Mouse (Mus musculus) heart, postnatal 14 days (tissue): Measurements from ENCODE around the gene Tchp. TPM values are rescaled to one million over a fixed set of nuclear protein-coding genes. Genes with fewer than 3 reads are reported as not detected.

Source experiments
- DNase-seq, 2 experiments: peaks; one replicate each; pipeline ENCODE4 v3.0.0; 2021 to 2022
- intact Hi-C: fragments of 180-260 bp; cut with DNase I; formaldehyde crosslinking; loops from one replicate; pipeline ENCODE4 v1.15.1; 2025
- total RNA-seq, 2 experiments: library from RNA; stranded (reverse); gene quantifications; 2 replicates each; pipeline ENCODE4 v1.2.3; 2021

Gene Tchp
- total RNA-seq, 2 experiments from 2014 or later, result 4.7 to 5.3 TPM

DNA sequence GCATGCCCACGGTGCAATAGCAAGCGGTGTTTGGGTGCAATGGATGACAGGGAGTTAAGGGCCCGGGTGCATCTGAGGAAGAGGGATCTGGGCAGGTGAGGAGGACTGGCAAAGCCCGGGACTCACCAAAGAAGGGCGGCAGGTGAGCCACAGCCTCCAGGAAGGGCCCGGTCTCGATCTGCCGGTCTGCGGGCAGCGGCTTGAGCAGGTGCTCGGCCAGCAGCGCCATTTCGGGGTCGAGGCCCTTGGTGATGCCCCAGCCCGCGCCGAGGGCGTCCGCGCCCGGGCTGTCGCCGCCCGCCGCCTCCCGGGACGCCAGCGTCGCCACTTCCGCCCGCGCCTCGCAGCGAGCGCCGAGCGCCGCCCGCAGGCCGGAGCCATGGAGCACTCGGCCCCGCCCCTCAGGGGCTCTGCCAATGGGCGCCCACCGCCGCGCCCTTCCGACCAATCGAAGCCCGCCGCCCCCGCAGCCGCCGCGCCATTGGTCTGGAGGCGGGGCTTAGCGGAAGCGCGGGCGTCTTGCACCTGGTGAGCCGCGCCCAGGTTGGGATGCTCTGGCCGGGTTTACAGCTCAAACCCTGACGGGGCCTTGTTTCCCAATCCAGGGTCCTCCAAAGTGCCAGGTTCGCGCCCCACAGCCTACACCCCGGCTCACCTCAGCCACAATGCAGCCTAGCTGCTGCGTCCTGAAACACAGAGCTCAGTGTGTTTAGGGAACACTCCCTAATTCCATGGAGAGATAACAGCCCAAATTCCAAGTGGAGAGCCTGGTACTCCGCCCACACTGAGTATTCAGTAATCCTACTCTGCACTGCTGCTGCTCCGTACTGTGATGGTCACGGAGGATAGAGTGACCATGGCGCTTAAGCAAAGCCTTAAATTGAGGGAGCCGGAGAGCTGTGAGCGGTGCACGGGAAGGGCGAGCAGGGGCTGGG, 16.7 kb upstream of the Tchp start, which contains the start of gene Gltp:
Gene Gltp, minus strand, starts transcription at position 352 of the 935 bp plus-strand sequence.
- intact Hi-C loops, result loop anchor here (2.0 kb wide), 1 partner anchor 22 kb away; no protein-coding TSS in a partner anchor
- DNase-seq, result peak; percentile 95 to 97

DNA sequence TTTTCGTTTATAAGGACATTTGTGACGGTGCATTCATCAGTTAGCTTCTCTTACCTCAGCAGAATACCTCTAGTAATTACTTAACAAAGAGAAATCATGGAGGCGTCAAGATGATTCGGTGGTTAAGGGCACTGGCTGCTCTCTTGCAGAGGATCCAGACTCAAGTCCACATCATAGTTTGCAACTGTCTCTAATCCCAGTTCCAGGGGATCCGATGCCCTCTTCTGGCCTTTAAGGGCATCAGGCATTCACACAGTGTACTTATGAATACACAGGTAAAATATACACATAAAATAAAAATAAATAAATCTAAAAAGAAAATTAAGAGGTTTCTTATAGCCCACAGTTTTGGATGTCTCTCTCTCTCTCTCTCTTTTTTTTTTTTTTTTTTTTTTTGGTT, 11.8 kb upstream of the Tchp start:
- intact Hi-C loops, result no loop called here
- DNase-seq, result no peak

DNA sequence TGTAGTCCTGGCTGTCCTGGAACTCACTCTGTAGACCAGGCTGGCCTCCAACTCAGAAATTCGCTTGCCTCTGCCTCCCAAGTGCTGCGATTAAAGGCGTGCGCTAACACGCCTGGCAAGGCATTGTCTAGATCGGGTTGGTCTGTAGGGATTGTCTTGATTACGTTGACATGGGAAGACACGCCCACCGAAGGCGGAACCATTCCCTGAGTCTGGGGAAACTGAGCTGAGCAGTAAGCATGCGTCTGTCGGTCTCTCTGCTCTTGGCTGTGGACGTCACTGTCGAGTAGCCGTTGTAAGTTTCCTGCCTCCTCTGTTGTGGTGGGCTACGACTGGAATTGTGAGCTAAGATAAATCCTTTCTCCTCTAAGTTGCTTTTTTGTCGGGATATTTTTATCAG, 10.6 kb upstream of the Tchp start:
- no peak for DNase-seq
- intact Hi-C loops, result no loop called here

DNA sequence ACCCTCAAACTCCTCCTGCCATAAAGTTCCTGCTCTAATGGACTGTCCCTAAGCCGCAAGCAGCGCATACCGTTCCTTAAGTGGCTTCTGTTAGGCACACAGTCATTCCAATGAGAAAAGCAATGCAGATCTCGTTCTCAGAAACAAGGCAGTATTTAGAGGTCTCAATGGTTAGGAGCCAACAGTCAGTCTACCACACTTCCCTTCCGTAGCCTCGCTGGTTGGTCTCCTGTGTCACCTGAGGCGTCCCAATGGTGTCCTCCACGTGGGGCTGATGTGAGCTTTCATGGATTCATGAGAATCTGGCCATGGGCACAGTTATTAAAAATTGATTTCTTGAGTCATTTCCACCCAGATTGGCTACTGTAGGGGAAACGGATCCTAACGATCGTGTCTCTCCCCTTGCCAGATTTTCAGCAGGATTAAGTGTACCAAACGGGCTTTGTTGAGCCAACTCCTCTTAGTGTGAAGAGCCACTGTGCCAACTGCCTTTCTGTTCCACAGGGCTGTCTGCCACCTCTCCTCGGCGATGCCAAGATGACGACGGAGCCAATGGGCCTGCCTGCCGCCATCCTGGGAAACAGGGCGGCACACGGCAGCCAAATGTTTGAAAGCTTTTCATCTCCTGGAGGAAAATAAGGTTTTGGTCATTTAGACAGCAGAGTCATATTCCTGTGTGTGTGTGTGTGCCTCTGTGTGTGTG, 9.4 kb upstream of the Tchp start:
- peak; percentile 49 to 64 for DNase-seq
- intact Hi-C loops, result no loop called here

DNA sequence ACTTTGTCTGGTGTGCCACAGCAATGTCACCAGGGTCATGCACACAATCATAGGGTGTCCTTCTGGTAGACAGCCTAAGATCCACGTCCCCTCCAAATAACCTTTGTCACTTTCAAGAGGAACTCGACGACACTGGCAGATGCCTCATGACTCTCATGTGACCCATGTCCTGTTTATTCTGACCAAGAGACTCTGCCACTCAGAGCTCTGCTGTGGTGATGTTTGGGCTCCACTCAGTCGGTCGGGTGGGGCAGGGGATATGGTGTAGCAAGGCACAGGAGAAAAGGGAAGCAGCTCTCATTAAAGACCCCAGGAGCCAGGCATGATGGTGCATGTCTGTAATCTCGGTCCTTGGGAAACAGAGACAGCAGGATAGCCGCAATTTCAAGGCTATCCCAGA, 8.5 kb upstream of the Tchp start:
- intact Hi-C loops, result no loop called here
- no peak for DNase-seq

DNA sequence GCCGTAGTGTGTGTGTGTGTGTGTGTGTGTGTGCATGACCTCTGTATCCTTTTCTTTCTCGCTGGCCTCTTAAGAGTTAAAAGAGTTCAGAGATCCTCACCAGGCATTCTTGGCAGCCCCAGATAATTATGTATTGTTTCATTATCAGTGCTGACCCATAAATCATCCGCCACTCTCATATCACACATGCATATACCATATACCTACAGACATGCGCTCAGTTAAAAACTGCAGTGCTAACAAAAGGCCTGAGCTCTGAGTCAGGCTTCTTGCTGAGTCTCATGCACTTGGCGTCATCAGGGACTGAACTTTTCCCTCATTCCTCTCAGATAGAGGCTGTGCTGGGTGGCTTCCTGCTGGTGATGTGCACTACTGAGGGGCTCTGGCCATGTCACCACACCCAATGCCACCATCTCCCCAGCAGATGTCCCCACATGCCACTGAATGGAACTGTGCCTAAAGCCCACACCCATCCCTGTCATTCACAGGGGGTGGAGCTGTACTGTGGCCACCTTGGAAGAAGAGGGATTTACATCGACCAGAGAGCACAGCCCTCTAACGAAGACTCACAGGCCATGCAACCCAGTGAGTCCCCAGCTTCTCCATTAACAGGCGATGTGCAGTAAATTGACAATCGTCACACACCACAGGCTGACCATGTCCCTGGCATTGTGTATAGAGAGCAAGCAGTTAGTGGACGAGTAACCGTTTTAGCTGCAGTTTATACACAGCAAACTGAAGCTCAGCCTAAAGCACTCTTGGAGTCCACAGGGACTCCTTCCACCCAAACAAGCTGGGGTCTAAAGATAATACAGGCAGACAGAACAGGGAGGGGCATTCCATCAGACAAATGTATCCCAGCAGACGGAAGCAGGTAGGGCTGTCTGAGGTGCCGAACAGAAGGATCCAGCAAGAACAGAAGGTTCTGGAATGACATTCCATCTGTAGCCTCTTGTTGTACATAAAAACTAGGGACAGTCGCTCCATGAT, 4.9 kb upstream of the Tchp start:
- peak in 1 of 2 experiments; percentile 38 for DNase-seq
- intact Hi-C loops, result no loop called here

DNA sequence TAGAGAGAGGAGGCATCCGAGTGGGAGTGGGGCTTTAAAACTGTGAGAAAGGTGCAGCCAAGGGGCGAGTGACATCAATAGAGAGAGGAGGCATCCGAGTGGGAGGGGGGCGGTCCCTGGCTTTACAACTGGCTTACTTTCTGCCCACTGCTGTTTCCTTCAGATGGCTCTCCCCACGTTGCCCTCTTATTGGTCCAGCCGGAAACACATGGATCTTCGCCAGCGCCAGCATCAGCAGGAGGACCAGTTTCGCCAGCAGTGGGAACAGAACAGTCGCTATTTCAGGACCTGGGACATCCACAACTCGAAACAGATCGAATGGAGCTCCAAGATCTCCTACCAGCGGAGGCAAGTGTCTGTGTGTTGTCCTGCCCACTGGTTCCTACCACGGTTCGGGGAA, 931 bp downstream of the Tchp start:
- DNase-seq, result no peak
- intact Hi-C loops, result loop anchor here (5.0 kb wide), 2 partner anchors 94 to 194 kb away; no protein-coding TSS in a partner anchor

DNA sequence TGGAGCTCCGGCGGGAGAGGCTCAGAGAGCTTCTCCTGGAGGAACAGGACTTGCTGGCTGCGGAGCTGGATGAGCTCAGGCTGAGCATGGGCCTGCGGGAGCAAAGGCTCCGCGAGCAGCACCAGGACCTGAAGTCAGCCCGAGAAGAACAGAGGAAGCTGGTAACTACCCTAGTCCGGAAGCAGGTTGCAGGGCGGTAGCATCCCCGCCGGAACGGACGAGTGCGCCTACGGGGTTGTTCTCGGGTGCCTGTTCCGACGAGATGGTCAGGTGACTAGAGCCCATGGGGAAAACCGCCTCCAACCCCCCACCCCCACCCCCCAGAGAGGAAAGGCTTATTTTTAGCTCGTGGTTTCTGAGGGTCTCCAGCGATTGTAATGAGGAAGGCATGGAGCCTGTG, 1.8 kb downstream of the Tchp start:
- no peak for DNase-seq
- intact Hi-C loops, result loop anchor here (5.0 kb wide), 2 partner anchors 93 to 193 kb away; no protein-coding TSS in a partner anchor

DNA sequence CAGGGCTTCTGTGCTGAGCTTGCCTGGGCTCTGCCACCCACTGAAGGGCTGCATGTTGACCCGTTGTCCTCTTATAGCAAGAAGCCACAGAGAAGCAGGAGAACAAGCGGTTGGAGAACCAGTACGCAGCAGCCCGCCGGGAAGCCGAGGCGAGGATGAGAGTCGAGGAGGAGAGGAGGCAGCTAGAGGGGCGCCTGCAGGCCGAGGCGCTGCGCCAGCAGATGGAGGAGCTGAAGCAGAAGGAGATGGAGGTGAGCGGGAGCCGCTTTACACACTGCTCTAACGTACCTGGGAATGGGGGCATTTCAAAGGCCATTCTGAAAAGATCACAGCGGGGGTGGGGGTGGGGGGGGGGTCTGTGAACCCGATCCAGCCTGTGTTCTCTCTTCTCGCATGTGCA, 7.0 kb downstream of the Tchp start:
- intact Hi-C loops, result no loop called here
- no peak for DNase-seq

DNA sequence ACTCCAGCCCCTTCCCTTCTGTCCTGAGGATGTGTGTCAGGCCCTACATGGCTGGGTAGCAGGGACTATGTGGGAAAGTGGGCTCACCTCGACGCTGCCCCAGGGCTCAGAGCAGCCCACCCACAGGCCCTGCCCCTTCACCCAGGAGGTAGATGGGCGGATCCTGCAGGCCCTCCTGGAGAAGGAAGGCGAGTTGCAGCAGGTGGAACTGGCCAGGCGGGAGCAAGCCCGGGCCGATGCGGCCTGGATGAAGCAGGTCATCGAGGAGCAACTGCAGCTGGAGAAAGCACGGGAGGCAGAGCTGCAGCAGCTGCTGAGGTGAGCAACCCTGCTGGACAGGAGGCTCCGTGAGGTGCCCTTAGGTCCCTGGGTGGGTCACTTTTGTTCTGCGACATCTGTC, 9.7 kb downstream of the Tchp start:
- no peak for DNase-seq
- intact Hi-C loops, result no loop called here

DNA sequence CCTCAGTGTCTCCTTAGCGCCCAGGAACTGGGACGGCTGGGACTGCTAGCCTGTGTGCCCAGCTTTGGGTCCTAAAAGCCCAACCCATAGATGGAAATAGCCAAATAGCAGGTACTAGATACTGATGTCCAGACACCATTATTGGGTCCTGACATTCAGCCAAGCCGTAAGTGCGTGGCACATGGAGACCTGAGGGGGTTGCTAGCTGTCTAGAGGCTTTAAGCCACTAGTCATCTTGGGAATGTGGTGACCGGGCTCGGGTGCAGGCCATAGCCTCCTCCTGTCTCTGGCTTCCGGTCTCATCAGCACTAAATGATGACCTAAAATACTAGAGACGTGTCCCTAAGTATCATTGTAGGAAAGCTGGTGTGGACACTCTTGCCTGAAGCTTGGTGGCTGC, 10.4 kb downstream of the Tchp start:
- DNase-seq, result no peak
- intact Hi-C loops, result no loop called here

DNA sequence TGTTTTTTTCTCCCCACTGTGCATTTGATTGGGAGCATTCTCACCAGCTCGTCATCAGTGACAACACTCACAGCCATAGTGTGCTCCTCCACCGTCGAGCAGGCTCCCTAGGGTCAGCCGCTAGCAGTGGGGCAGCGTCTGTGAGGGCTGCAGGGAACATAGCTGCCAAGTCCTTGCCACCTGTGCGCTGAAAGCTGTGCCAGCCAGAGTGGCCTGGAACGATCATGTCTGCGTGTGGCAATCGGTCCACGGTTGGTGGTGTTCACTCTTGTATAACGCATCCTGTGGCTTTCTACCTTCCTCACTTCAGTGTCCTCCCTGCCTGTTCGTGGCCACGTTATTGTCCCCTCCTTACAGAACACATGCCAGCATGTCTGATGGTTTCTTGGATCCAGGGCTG, 10.9 kb downstream of the Tchp start:
- no peak for DNase-seq
- intact Hi-C loops, result no loop called here

DNA sequence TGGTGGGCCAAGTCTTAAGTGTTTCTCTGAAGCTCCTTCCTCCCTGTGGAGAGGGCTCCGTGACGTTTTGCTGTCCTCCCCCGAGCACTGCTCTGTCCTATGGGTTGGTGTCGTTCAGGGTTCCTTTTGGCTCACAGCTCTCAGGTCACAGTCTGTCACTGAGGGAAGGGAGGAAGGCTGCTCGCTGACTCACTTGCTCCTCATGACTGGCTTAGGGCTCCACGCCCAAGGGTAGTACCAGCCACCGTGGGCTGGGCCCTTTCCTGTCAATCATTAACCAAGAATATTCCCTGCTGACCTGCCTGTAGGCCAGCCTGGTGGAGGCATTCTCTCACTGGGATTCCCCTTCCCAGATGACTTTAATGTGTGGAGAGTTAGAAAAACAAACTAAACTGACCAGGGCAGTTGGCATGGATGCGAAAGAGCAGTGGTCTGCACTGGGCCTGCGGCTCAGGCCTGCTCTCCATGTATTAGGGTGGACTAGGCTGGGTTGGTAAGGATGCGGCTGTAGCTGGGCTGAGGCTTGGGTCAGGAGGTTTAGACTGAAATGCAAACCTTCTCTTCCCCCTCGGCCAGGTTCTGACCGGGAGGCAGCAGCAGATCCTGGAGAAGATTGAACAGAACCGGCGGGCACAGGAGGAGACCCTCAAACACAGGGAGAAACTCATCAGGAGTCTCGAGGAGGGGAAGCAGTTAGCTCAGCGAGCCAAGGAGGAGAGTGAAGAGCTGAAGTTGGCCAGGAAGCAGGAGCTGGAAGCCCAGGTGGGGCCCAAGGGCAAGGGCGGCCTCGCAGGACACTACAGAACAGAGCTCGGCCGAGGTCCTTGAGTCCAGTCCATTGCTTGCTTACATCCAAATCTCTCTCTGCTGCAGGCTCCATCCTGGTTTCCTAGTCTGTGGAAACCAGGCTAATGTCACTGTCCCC, 11.7 kb downstream of the Tchp start:
- intact Hi-C loops, result no loop called here
- DNase-seq, result no peak

DNA sequence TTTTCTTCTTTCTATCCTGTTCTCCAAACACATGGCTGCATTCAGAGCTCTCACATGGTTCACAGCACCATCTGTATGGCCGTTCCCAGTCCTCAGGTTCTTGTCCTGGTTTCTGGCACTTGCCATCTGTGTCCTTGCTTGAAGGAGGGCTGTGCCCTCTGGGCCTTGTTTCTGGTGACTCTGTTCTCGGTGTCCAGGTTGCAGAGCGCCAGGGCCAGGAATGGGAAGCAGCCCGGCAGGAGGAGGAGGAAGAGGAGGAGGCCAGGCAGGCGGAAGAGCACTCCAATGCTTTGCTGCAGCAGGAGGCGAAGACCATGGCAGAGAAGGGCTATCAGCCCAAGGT, 12.3 kb downstream of the Tchp start:
- intact Hi-C loops, result no loop called here
- no peak for DNase-seq

DNA sequence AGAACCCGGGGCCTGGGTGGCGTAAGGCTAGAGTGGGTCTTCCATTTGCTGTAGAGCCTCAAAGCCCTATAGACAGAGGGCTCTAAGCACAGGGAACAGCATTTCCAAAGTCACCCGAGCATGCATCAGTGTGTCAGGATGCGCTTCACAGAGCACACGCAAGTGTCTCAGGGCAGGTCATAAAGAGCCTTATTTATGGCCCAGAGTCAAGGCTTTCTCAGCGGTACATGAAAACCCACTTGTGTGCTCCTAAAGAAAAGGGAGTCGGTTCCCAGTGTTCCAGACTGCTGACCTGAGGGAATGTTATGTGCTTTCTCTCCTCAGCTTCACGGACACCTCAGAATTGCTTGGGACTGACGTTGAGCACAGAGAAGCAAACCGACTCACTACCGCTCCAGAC, 13.2 kb downstream of the Tchp start:
- intact Hi-C loops, result no loop called here
- no peak for DNase-seq

DNA sequence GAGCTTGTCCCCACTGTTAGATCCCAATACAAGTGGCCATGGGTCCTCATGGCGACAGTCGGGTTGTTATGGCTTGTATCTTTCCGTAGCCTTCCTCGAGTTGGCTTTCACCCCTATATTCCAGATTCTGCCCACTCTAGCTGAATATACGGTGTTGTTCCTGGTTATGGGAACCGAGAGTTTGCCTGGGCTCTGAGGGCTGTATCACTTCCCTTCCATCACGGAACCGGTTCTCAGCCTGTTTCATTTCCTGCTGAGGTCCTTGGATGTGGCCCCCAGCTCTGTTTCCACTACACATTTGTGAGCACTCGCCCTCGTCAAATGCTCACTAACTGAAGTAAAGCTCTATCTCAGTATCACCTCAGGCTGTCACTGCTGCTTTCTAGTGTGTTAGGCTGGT, 14.4 kb downstream of the Tchp start:
- intact Hi-C loops, result no loop called here

DNA sequence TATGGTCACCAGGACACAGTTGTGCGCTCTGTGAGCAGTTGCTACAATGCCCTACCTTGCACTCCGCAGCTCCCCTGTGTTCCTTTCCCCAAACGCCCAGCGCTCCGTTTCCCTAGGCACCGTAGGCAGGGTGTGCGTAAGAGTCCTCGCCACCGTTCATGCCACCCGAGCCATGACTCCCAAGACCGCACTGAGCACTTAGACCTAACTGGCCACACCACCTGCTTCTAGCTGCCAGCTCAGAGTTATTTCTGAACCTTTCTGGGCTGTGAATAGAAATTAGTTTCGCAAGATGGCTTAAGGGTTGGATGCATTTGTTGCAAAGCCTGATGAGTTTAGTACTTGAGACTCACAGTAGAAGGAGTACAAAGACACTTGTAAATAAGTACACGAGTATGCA, 15.3 kb downstream of the Tchp start:
- DNase-seq, result no peak
- intact Hi-C loops, result no loop called here

More for the DNA sequence above, 14.4 kb downstream of the Tchp start:
- no peak for DNase-seq

DNA sequence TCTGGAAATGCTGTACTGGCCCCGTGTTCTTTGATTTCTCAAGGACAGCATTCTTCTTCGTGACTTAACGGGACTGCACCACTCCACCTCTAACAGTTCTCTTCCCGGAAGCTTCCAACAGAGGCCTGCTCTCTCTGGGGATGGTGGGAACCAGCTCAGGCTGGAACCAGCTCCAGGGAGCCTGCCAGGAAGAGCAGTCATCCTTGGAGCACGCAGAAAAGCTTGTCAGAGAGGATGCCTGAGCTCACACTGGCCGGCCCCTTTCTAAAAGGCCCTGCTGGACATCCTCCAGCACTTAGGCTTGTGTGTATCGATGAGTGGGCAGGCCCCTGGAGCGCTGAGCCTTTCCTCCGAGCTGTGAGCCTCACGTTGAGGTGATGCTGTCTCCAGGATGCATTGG, 20.6 kb downstream of the Tchp start:
- peak; percentile 37 to 64 for DNase-seq

DNA sequence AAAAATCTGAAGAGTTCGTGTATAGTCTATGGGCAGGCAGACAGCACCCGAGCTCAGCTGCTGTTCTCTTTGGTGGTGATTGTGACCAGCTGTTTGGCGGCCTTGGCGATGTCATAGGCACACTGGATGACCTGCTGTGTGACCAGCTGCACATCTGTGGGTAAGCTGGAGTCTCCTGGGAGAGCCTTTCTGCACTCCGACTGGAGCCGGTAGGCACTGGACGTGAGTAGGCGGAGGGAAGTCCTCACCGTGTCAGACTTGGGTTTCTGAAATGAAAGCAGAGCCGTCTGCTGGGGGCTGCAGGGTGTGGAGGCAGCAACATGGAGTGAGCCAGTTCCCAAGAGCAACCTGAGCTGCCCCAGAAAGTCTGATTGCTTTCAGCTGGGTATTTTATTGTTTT, 22.6 kb downstream of the Tchp start:
- peak in 1 of 2 experiments; percentile 45 for DNase-seq

More for the DNA sequence above, 20.6 kb downstream of the Tchp start:
- intact Hi-C loops, result no loop called here

More for the DNA sequence above, 22.6 kb downstream of the Tchp start:
- intact Hi-C loops, result no loop called here
